Mouse (Mus musculus): ENCODE results near the gene Rundc3a. TPM values are rescaled to one million over a fixed set of nuclear protein-coding genes. Genes with fewer than 3 reads are reported as not detected.

The Rundc3a gene
- polyA plus RNA-seq, 2 experiments: 1.0 to 3.2 TPM

- peaks cover 32% of the 10 kb centered on the region for H3K36me3 ChIP-seq (ENCODE audit: control insufficient read depth, insufficient read depth, low read length)
- WGBS: 3% methylated on average over 7 of the region's 7 CpGs
- peak overlapping the region; percentile 67 for H3K27ac ChIP-seq (replicated peaks; ENCODE audit: low read depth, low read length)
- no peaks in the 10 kb centered on the region for H3K27me3 ChIP-seq (ENCODE audit: control insufficient read depth, insufficient read depth, low read length)
- ATAC-seq (ENCODE audit: low FRiP score, low read depth) (0 out of 2 replicates have a peak, but pooled peaks have one; percentile 27), DNase-seq (ENCODE audit: low spot score) (peak; percentile 89)
- no peak for TF ChIP-seq POLR2A (IDR thresholded peaks at IDR 0.05; ENCODE audit: borderline replicate concordance, extremely low read depth, insufficient read depth, insufficient read length)
- peak overlapping the region; percentile 49 for H3K9ac ChIP-seq (ENCODE audit: low read depth, low read length, severe bottlenecking)
- H3K9me3 ChIP-seq (ENCODE audit: control insufficient read depth, low read length): no peaks in the 10 kb centered on the region
- H3K4me3 ChIP-seq (replicated peaks; ENCODE audit: low read length): peak overlapping the region; percentile 63
- H3K4me1 ChIP-seq (ENCODE audit: control insufficient read depth, insufficient read depth, low read length): peaks cover 9% of the 10 kb centered on the region
- peak overlapping the region; percentile 86 for H3K4me2 ChIP-seq (replicated peaks; ENCODE audit: low read depth, low read length, severe bottlenecking)
These were observed 37.9 kb downstream of the Rundc3a start for GRCm38 (mm10) chr11:102431018-102431645.

GRCm38 (mm10) chr11:102431728-102432114 lies 38.5 kb downstream of the Rundc3a start:
- no peak for DNase-seq (ENCODE audit: low spot score)
- no peak overlapping the region for H3K4me3 ChIP-seq (replicated peaks; ENCODE audit: low read length)
- H3K36me3 ChIP-seq (ENCODE audit: control insufficient read depth, insufficient read depth, low read length): peaks cover 37% of the 10 kb centered on the region
- no peaks in the 10 kb centered on the region for H3K9me3 ChIP-seq (ENCODE audit: control insufficient read depth, low read length)
- peaks cover 9% of the 10 kb centered on the region for H3K4me1 ChIP-seq (ENCODE audit: control insufficient read depth, insufficient read depth, low read length)
- no peak overlapping the region for H3K9ac ChIP-seq (ENCODE audit: low read depth, low read length, severe bottlenecking)
- no peak for TF ChIP-seq POLR2A (IDR thresholded peaks at IDR 0.05; ENCODE audit: borderline replicate concordance, extremely low read depth, insufficient read depth, insufficient read length)
- no peaks in the 10 kb centered on the region for H3K27me3 ChIP-seq (ENCODE audit: control insufficient read depth, insufficient read depth, low read length)
- H3K27ac ChIP-seq (replicated peaks; ENCODE audit: low read depth, low read length): no peak overlapping the region
- H3K4me2 ChIP-seq (replicated peaks; ENCODE audit: low read depth, low read length, severe bottlenecking): no peak overlapping the region
- 77% methylated on average over 3 of the region's 3 CpGs for WGBS
- ATAC-seq (ENCODE audit: low FRiP score, low read depth): no peak

GRCm38 (mm10) chr11:102432115-102432843 lies 39.1 kb downstream of the Rundc3a start:
- ATAC-seq (ENCODE audit: low FRiP score, low read depth) (no peak), DNase-seq (ENCODE audit: low spot score) (no peak)
- TF ChIP-seq POLR2A (IDR thresholded peaks at IDR 0.05; ENCODE audit: borderline replicate concordance, extremely low read depth, insufficient read depth, insufficient read length): no peak
- Histone ChIP-seq H3K9ac (ENCODE audit: low read depth, low read length, severe bottlenecking) (peak overlapping the region; percentile 31; the same call in 1 of the 2 replicates), H3K4me2 (replicated peaks; ENCODE audit: low read depth, low read length, severe bottlenecking) (no peak overlapping the region), H3K27me3 (ENCODE audit: control insufficient read depth, insufficient read depth, low read length) (no peaks in the 10 kb centered on the region), H3K9me3 (ENCODE audit: control insufficient read depth, low read length) (no peaks in the 10 kb centered on the region), H3K36me3 (ENCODE audit: control insufficient read depth, insufficient read depth, low read length) (peaks cover 42% of the 10 kb centered on the region), H3K4me3 (replicated peaks; ENCODE audit: low read length) (no peak overlapping the region), H3K27ac (replicated peaks; ENCODE audit: low read depth, low read length) (no peak overlapping the region), H3K4me1 (ENCODE audit: control insufficient read depth, insufficient read depth, low read length) (peaks cover 11% of the 10 kb centered on the region)
- WGBS: 65% methylated on average over 16 of the region's 16 CpGs

- no peak overlapping the region for H3K27ac ChIP-seq (replicated peaks; ENCODE audit: low read depth, low read length)
- H3K36me3 ChIP-seq (ENCODE audit: control insufficient read depth, insufficient read depth, low read length): peaks cover 48% of the 10 kb centered on the region
- no peak overlapping the region for H3K4me2 ChIP-seq (replicated peaks; ENCODE audit: low read depth, low read length, severe bottlenecking)
- no peak for DNase-seq (ENCODE audit: low spot score)
- 89% methylated on average over 6 of the region's 6 CpGs for WGBS
- H3K9ac ChIP-seq (ENCODE audit: low read depth, low read length, severe bottlenecking): no peak overlapping the region
- H3K9me3 ChIP-seq (ENCODE audit: control insufficient read depth, low read length): no peaks in the 10 kb centered on the region
- TF ChIP-seq POLR2A (IDR thresholded peaks at IDR 0.05; ENCODE audit: borderline replicate concordance, extremely low read depth, insufficient read depth, insufficient read length): no peak
- H3K27me3 ChIP-seq (ENCODE audit: control insufficient read depth, insufficient read depth, low read length): 0 out of 2 replicates have a peak, but pooled peaks cover 4% of the 10 kb centered on the region
- no peak for ATAC-seq (ENCODE audit: low FRiP score, low read depth)
- no peak overlapping the region; the same call in 1 of the 2 replicates for H3K4me3 ChIP-seq (replicated peaks; ENCODE audit: low read length)
- H3K4me1 ChIP-seq (ENCODE audit: control insufficient read depth, insufficient read depth, low read length): peaks cover 18% of the 10 kb centered on the region
These were observed 39.7 kb downstream of the Rundc3a start for GRCm38 (mm10) chr11:102432896-102433295.

- Histone ChIP-seq H3K4me1 (ENCODE audit: control insufficient read depth, insufficient read depth, low read length) (peaks cover 20% of the 10 kb centered on the region), H3K9ac (ENCODE audit: low read depth, low read length, severe bottlenecking) (no peak overlapping the region), H3K4me3 (replicated peaks; ENCODE audit: low read length) (no peak overlapping the region), H3K27me3 (ENCODE audit: control insufficient read depth, insufficient read depth, low read length) (0 out of 2 replicates have a peak, but pooled peaks cover 4% of the 10 kb centered on the region), H3K27ac (replicated peaks; ENCODE audit: low read depth, low read length) (no peak overlapping the region), H3K4me2 (replicated peaks; ENCODE audit: low read depth, low read length, severe bottlenecking) (no peak overlapping the region), H3K9me3 (ENCODE audit: control insufficient read depth, low read length) (no peaks in the 10 kb centered on the region), H3K36me3 (ENCODE audit: control insufficient read depth, insufficient read depth, low read length) (peaks cover 56% of the 10 kb centered on the region)
- DNase-seq (ENCODE audit: low spot score) (no peak), ATAC-seq (ENCODE audit: low FRiP score, low read depth) (no peak)
- 95% methylated on average over 7 of the region's 7 CpGs for WGBS
- TF ChIP-seq POLR2A (IDR thresholded peaks at IDR 0.05; ENCODE audit: borderline replicate concordance, extremely low read depth, insufficient read depth, insufficient read length): no peak
These were observed 40.7 kb downstream of the Rundc3a start for GRCm38 (mm10) chr11:102433866-102434265.

Data from limb, embryonic 14.5 days (tissue).